Mouse (Mus musculus) lung, postnatal 25 days (tissue): ENCODE measurements around the gene Taf3.

Experiments
- DNase-seq: peaks from one replicate; pipeline ENCODE4 v3.0.0; 2022; ENCODE audit warnings: low spot score

Gene Taf3

DNA sequence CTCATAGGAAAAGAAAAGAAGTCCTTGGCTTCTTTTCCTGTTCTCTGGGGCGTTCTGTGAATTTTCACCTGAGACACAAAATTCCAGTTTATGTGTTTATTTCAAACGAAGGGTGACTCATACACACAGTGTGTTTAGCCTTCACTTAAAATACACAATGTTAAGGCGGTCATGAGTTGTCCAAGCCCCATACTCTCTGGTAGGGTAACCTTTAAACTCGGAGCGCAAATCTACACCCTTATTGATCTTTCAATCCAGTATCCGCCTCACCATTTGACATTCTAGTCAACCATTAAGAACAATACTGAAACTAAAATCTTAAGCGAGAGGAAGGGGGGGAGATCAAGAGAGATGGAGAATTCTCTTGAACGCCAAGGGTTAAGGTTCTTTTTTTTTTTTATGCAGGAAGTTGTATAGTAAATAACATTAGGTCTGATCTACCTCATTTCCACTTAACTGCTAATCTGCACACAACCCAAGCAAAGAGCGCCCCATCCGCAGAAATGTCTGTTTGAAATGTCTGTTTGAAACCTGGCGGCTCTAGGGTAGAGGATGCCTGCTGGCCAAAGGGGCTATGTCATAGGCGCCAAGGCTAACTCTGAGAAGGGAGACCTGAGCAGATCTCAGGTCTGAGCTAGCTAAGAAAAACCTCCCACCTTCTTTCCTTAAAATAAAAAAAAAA is 172.6 kb downstream of the Taf3 start:
- no peak for DNase-seq

GRCm38 (mm10) chr2:9875220-9875619 is 173.2 kb downstream of the Taf3 start:
- DNase-seq: no peak

GRCm38 (mm10) chr2:9874467-9875219 is 173.8 kb downstream of the Taf3 start:
- no peak for DNase-seq

GRCm38 (mm10) chr2:9873757-9874156 is 174.6 kb downstream of the Taf3 start:
- DNase-seq: no peak

DNA sequence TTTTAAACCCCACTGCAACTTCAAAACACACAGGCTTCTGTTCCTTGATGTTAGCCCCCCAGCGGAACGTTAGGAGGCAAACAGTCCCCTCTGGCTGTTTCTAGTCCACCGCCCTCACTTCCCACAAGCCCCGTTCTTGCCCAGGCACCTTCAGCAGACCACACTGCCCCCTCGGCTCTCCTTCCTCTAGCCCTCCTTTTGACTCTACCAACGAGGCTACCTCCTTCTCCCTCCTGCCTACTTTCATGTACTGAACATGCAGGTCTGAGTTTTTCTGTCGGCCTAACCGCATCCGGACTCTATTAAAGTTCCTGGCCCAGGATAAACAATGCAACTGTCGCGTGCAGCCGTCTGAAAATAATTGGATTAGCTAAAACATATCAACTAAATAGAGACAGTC is 175.7 kb downstream of the Taf3 start:
- DNase-seq: no peak

DNA sequence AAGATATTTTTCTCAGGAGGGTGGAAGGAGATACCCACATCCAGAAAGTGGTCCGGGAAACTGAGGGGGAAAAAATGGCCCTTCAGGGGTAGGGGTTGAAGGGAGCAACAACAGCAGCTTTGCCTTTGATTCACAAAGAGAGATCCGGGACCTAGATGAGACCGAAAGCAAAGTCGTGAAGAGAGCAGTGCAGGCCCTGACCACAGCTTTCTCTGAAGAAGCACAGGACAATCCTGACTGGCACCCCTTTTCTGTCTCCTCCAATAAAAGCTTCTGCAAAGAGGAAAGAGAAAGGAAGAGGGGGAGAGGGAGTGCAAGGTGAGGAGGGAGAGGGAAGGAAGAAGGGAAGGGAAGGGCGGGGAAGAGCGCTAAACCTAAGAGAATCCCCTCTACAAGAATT is 176.6 kb downstream of the Taf3 start:
- DNase-seq: no peak

GRCm38 (mm10) chr2:9871141-9871716 is 177.2 kb downstream of the Taf3 start:
- DNase-seq: no peak

DNA sequence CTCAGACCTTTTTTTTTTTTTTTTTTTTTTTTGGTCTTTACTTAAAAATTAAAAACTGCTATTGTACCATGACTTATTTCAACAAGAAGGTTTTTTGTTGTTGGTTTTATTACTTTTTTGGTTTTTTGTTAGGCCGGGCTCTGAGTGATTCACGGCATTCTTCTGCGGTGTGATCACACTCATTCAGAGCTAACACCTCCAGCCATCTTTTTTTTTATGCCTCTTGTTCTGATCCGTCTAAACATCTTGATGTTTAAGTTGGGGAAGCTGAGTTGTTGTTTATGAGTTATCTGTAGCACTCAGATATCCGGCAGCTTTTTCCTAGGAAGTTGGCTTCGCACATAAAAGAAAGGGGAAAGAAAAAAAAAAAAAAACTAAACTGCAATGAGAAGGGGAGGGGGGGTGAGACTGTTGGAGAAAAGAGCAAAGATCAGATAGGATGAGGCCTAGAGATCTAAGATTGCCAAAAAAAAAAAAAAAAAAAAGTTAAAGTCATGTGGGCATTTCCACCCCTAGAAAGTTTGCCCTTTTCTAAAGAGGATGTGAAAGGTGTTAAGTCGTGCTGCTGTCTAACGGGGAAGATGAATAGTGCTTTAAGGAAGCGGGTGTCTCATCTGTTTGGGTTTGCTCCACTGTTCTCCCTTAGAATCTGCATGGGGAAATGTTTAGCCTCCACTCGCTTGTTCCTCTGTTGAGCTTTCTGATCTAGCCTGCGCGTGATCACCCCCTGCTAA is 181.1 kb downstream of the Taf3 start:
- no peak for DNase-seq
